Mouse (Mus musculus): ENCODE results near the gene Kifap3. TPM values are rescaled to one million over a fixed set of nuclear protein-coding genes. Genes with fewer than 3 reads are reported as not detected.

Gene Kifap3
- polyA plus RNA-seq, 2 experiments: 28.2 to 46.3 TPM

DNA sequence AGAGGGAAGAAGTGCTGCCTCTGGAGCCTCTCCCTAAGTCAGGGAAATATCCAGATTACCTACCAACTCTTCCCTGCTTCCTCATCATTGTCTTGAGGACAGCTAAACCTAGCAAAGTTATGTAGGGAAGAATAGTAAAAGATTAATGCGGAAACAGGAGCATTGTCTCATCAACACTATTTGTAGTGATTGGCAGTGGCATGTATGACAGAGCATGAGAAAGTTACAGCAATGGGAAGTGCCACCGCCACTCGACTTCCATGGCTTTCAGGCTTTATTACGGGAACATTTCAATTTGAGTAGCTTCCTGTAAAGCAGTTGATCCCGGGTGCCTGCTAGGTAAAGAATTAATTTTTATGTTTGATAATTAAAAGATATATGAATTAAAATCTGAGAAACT lies 113.9 kb downstream of the Kifap3 start:
- Histone ChIP-seq H3K4me3 (replicated peaks; ENCODE audit: low read length) (no peak overlapping the region), H3K4me2 (replicated peaks; ENCODE audit: low read depth, low read length, severe bottlenecking) (no peak overlapping the region), H3K9ac (ENCODE audit: low read depth, low read length, severe bottlenecking) (no peak overlapping the region), H3K36me3 (ENCODE audit: control insufficient read depth, insufficient read depth, low read length) (peaks cover 5% of the 10 kb centered on the region; the same call in 1 of the 2 replicates), H3K27ac (replicated peaks; ENCODE audit: low read depth, low read length) (no peak overlapping the region), H3K27me3 (ENCODE audit: control insufficient read depth, insufficient read depth, low read length) (no peaks in the 10 kb centered on the region), H3K9me3 (ENCODE audit: control insufficient read depth, low read length) (no peaks in the 10 kb centered on the region), H3K4me1 (ENCODE audit: control insufficient read depth, insufficient read depth, low read length) (peaks cover 18% of the 10 kb centered on the region)
- DNase-seq (ENCODE audit: low spot score): no peak
- no peak for ATAC-seq (ENCODE audit: low FRiP score, low read depth)
- WGBS: 48% methylated on average over 5 of the region's 5 CpGs
- TF ChIP-seq POLR2A (IDR thresholded peaks at IDR 0.05; ENCODE audit: borderline replicate concordance, extremely low read depth, insufficient read depth, insufficient read length): no peak

DNA sequence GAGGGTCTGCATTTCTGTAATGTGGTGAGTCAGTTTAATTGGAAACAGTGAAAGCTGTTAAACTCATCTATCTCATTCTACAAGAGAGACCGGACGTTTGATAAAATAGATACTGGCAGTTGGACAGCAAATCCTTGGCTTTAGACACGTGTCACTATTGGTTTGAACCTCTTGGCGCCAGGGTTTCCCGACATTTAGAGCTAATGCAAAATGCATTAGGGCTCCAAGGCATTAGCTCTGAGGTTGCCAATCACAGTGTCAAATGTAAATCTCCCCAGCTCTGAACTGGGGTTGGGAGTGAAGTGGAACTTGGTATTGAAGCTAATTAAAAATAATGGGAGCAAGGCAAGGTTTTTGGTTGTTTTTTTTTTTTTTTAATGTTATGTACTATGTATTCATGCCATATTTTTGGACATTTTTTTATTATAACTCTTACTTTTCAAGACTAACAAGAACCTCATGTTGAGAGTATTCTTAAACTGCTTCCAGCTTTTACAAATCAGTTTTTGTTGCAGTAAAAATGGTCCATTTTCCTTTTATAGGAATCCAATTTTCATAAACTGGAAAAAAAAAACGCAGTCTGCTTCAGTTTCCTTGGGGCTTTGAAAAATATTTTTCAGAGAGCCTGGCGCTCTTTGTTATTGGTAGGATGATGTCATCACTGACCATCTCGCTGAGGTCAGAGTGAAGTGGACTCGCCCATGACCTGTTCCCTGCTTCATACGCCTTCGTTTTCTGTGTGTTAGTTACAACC lies 114.6 kb downstream of the Kifap3 start:
- Histone ChIP-seq H3K27ac (replicated peaks; ENCODE audit: low read depth, low read length) (no peak overlapping the region), H3K36me3 (ENCODE audit: control insufficient read depth, insufficient read depth, low read length) (peaks cover 5% of the 10 kb centered on the region; the same call in 1 of the 2 replicates), H3K4me3 (replicated peaks; ENCODE audit: low read length) (no peak overlapping the region), H3K9ac (ENCODE audit: low read depth, low read length, severe bottlenecking) (no peak overlapping the region), H3K9me3 (ENCODE audit: control insufficient read depth, low read length) (no peaks in the 10 kb centered on the region), H3K4me2 (replicated peaks; ENCODE audit: low read depth, low read length, severe bottlenecking) (no peak overlapping the region), H3K27me3 (ENCODE audit: control insufficient read depth, insufficient read depth, low read length) (no peaks in the 10 kb centered on the region), H3K4me1 (ENCODE audit: control insufficient read depth, insufficient read depth, low read length) (peaks cover 22% of the 10 kb centered on the region)
- DNase-seq (ENCODE audit: low spot score) (peak; percentile 60), ATAC-seq (ENCODE audit: low FRiP score, low read depth) (no peak)
- 37% methylated on average over 11 of the region's 11 CpGs for WGBS
- TF ChIP-seq POLR2A (IDR thresholded peaks at IDR 0.05; ENCODE audit: borderline replicate concordance, extremely low read depth, insufficient read depth, insufficient read length): no peak

DNA sequence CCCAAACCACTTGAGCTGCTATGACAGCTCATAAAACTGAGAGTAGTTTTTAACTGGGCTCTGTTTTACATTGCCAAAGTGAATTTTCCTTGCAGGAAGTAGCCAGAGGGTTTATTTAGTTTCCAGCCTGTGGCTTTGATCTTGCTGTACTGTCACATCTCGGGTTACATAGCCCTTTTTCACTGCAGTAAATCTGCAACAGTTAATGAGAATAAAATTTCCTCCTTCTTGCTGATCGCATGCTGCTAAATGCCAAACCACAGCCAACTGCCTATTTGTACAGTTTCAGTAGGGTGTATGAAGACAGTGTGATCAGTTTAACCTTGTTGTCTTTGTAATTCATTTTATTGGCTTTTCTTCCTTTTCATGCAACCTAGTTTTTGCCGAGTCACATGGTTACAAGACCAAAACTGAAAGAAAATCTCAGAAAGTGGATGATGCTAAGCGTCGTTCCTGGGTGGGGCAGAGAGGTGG lies 118.9 kb downstream of the Kifap3 start:
- TF ChIP-seq POLR2A (IDR thresholded peaks at IDR 0.05; ENCODE audit: borderline replicate concordance, extremely low read depth, insufficient read depth, insufficient read length): no peak
- H3K27ac ChIP-seq (replicated peaks; ENCODE audit: low read depth, low read length): no peak overlapping the region
- DNase-seq (ENCODE audit: low spot score) (peak; percentile 78), ATAC-seq (ENCODE audit: low FRiP score, low read depth) (peak; percentile 83)
- no peak overlapping the region for H3K9ac ChIP-seq (ENCODE audit: low read depth, low read length, severe bottlenecking)
- no peaks in the 10 kb centered on the region for H3K36me3 ChIP-seq (ENCODE audit: control insufficient read depth, insufficient read depth, low read length)
- H3K4me2 ChIP-seq (replicated peaks; ENCODE audit: low read depth, low read length, severe bottlenecking): 0 out of 2 replicates have a peak overlapping the region, but pooled peaks have one; percentile 2
- H3K4me3 ChIP-seq (replicated peaks; ENCODE audit: low read length): no peak overlapping the region
- WGBS: 11% methylated on average over 5 of the region's 5 CpGs
- peaks cover 26% of the 10 kb centered on the region for H3K4me1 ChIP-seq (ENCODE audit: control insufficient read depth, insufficient read depth, low read length)
- H3K27me3 ChIP-seq (ENCODE audit: control insufficient read depth, insufficient read depth, low read length): no peaks in the 10 kb centered on the region
- no peaks in the 10 kb centered on the region for H3K9me3 ChIP-seq (ENCODE audit: control insufficient read depth, low read length)

DNA sequence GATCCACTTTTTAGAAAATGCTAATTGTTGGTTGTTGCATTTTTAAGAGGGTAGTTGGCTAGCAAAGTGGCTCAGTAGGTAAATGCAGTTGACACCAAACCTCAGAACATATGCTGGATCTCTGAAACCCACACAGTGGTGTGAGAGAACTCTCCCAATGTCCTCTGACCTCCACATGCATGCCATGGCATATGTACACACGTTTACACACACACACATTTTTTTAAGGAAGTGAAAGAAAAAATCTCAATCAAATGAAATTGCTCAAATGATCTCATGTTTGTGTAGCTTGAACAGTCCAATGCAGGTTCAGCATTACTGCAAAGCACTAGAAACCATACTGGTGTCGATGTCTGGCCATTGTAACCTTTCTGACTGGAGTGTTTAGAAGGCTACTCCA lies 120.2 kb downstream of the Kifap3 start:
- Histone ChIP-seq H3K9ac (ENCODE audit: low read depth, low read length, severe bottlenecking) (no peak overlapping the region), H3K4me1 (ENCODE audit: control insufficient read depth, insufficient read depth, low read length) (peaks cover 24% of the 10 kb centered on the region), H3K4me3 (replicated peaks; ENCODE audit: low read length) (no peak overlapping the region), H3K27ac (replicated peaks; ENCODE audit: low read depth, low read length) (no peak overlapping the region), H3K27me3 (ENCODE audit: control insufficient read depth, insufficient read depth, low read length) (no peaks in the 10 kb centered on the region), H3K4me2 (replicated peaks; ENCODE audit: low read depth, low read length, severe bottlenecking) (no peak overlapping the region), H3K9me3 (ENCODE audit: control insufficient read depth, low read length) (no peaks in the 10 kb centered on the region), H3K36me3 (ENCODE audit: control insufficient read depth, insufficient read depth, low read length) (no peaks in the 10 kb centered on the region)
- no peak for ATAC-seq (ENCODE audit: low FRiP score, low read depth)
- no peak for TF ChIP-seq POLR2A (IDR thresholded peaks at IDR 0.05; ENCODE audit: borderline replicate concordance, extremely low read depth, insufficient read depth, insufficient read length)
- 82% methylated on average over 2 of the region's 2 CpGs for WGBS
- no peak for DNase-seq (ENCODE audit: low spot score)

DNA sequence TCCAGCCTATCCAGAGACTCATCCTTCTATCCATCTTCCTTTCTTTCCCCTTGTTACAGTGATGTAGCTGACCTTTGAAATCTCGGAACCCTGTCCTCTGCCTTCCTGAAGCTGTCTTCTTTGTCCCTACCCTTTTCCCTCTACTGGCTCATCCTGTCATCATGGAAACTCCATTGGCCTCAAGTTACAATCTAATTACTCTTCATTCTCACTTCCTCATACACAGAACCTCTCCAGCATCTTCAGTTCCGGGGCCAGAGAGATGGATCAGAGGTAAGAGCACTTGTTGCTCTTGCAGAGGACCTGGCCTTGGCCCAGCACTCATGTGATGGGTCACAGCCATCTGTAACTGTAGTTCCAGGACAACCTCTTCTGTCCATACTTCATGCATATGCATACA lies 120.8 kb downstream of the Kifap3 start:
- H3K9me3 ChIP-seq (ENCODE audit: control insufficient read depth, low read length): no peaks in the 10 kb centered on the region
- no peak overlapping the region for H3K27ac ChIP-seq (replicated peaks; ENCODE audit: low read depth, low read length)
- no peak for DNase-seq (ENCODE audit: low spot score)
- H3K27me3 ChIP-seq (ENCODE audit: control insufficient read depth, insufficient read depth, low read length): no peaks in the 10 kb centered on the region
- H3K4me3 ChIP-seq (replicated peaks; ENCODE audit: low read length): no peak overlapping the region
- ATAC-seq (ENCODE audit: low FRiP score, low read depth): no peak
- H3K4me1 ChIP-seq (ENCODE audit: control insufficient read depth, insufficient read depth, low read length): peaks cover 22% of the 10 kb centered on the region
- no peak overlapping the region for H3K9ac ChIP-seq (ENCODE audit: low read depth, low read length, severe bottlenecking)
- no peak overlapping the region for H3K4me2 ChIP-seq (replicated peaks; ENCODE audit: low read depth, low read length, severe bottlenecking)
- 90% methylated on average over 2 of the region's 2 CpGs for WGBS
- H3K36me3 ChIP-seq (ENCODE audit: control insufficient read depth, insufficient read depth, low read length): no peaks in the 10 kb centered on the region
- TF ChIP-seq POLR2A (IDR thresholded peaks at IDR 0.05; ENCODE audit: borderline replicate concordance, extremely low read depth, insufficient read depth, insufficient read length): no peak
